In the genomic region with DNA sequence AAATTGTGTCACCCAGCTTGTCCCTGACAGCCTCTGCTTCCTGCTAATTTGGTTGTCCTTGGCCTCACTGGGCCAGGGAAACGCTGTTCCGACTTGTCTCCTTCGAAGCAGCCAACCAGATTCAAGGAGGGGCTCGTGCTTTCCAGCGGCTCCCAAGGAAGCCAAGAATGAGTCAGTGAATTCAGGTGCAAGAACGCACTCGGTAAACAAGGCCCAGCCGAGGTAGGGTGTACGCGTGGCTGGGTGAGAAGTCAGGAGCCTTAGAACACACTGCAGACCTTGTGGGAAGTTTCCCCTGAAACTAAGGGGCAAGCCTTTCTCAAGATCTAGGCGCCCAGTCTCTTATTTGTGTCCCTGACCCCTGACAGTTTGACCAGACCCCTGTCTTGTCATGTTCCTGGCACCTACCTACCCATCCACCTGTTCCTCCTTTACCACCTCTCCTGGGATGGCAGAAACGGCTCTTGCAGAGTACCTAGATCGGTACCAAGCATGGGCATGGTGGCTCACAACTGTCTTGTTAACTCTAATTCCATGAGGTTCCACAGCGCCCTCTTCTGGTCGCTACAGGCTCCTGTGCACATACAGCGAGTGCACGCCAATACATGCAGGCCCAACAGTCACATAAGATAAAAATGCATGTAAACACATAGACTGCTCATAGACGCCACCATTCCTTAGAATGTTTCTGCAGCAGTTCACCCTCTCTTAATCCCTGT, we compare ENCODE assay signal across 7 mouse cellular contexts. TPM values are rescaled to one million over a fixed set of nuclear protein-coding genes. Genes with fewer than 3 reads are reported as not detected.
A peak's percentile ranks its signal among the peaks of the same experiment; 100 is the strongest.
DNase-seq lines count a peak whose midpoint lies in the region; ATAC-seq and TF ChIP-seq lines count a peak whose summit lies in the region.

A gene (minus strand): TSS at position 10 of the 719 bp plus-strand sequence.

- H3K4me1 ChIP-seq in intestine, embryonic 14.5 days (replicated peaks; ENCODE audit: control insufficient read depth, insufficient read depth, low read length), result no peaks in the 10 kb centered on the region; the same call in 1 of the 2 replicates
- H3K4me1 ChIP-seq in midbrain, embryonic 10.5 days, result peaks cover 6% of the 10 kb centered on the region; the same call in 1 of the 2 replicates
- H3K4me1 ChIP-seq in spleen, adult 2 months (ENCODE audit: control insufficient read depth, insufficient read depth, insufficient read length), result no peaks in the 10 kb centered on the region

- peak; percentile 17; the same call in 1 of the 2 replicates for TF ChIP-seq CTCF in spleen, adult 2 months (IDR thresholded peaks at IDR 0.05; ENCODE audit: extremely low read depth, insufficient read depth, insufficient read length, insufficient replicate concordance)

- H3K9me3 ChIP-seq in intestine, embryonic 14.5 days (ENCODE audit: control insufficient read depth, low read length), result no peaks in the 10 kb centered on the region
- no peaks in the 10 kb centered on the region for H3K9me3 ChIP-seq in midbrain, embryonic 10.5 days (replicated peaks)

- peak; percentile 79 for ATAC-seq in intestine, embryonic 14.5 days (replicated peaks; ENCODE audit: low FRiP score, low TSS enrichment, low read depth)

- 25% methylated on average over 18 of the region's 18 CpGs for WGBS in intestine, embryonic 14.5 days
- WGBS in midbrain, embryonic 10.5 days, result 22% methylated on average over 18 of the region's 18 CpGs
- 52% methylated on average over 18 of the region's 18 CpGs for WGBS in spleen, adult 2 months

- H3K9ac ChIP-seq in intestine, embryonic 14.5 days (ENCODE audit: low read length), result no peak within 1 kb of the TSS

- TF ChIP-seq POLR2A in spleen, adult 2 months (IDR thresholded peaks at IDR 0.05; ENCODE audit: low read depth, low read length), result no peak

- H3K36me3 ChIP-seq in intestine, embryonic 14.5 days (ENCODE audit: control insufficient read depth, insufficient read depth, low read length), result no peaks in the 10 kb centered on the region
- H3K36me3 ChIP-seq in midbrain, embryonic 10.5 days, result no peaks in the 10 kb centered on the region
- no peaks in the 10 kb centered on the region for H3K36me3 ChIP-seq in spleen, adult 2 months (ENCODE audit: control insufficient read depth, insufficient read depth, low read length)

- H3K27ac ChIP-seq in intestine, embryonic 14.5 days (ENCODE audit: low read depth), result peak within 1 kb of the TSS; percentile 48; the same call in 1 of the 2 replicates
- H3K27ac ChIP-seq in midbrain, embryonic 10.5 days (replicated peaks), result no peak within 1 kb of the TSS; the same call in 1 of the 2 replicates
- H3K27ac ChIP-seq in spleen, adult 2 months (ENCODE audit: insufficient read depth, low read length), result 0 out of 2 replicates have a peak within 1 kb of the TSS, but pooled peaks have one; percentile 26

- intact Hi-C loops in left cerebral cortex, postnatal 4 days (cut with DNase I), result no loop called here

- no peak within 1 kb of the TSS for H3K4me3 ChIP-seq in intestine, embryonic 14.5 days (ENCODE audit: low read depth, low read length)
- peak within 1 kb of the TSS; percentile 21; the same call in 1 of the 2 replicates for H3K4me3 ChIP-seq in midbrain, embryonic 10.5 days
- H3K4me3 ChIP-seq in spleen, adult 2 months (ENCODE audit: extremely low read depth, insufficient read depth, insufficient read length), result no peak within 1 kb of the TSS

- H3K4me2 ChIP-seq in intestine, embryonic 14.5 days (ENCODE audit: low read length), result peak within 1 kb of the TSS; percentile 9

- no peaks in the 10 kb centered on the region for H3K27me3 ChIP-seq in intestine, embryonic 14.5 days (replicated peaks; ENCODE audit: control insufficient read depth, insufficient read depth, low read length)
- no peaks in the 10 kb centered on the region for H3K27me3 ChIP-seq in midbrain, embryonic 10.5 days (ENCODE audit: low read depth, poor library complexity, severe bottlenecking)
- no peaks in the 10 kb centered on the region for H3K27me3 ChIP-seq in spleen, adult 2 months (ENCODE audit: control insufficient read depth, insufficient read depth, low read length)

- peak; percentile 82 for DNase-seq in adrenal gland, adult 2 months
- peak; percentile 91 for DNase-seq in embryo, embryonic 10 days (ENCODE audit: low spot score)
- peak; percentile 55 for DNase-seq in gastrocnemius, postnatal 25 days
- peak; percentile 80 for DNase-seq in intestine, embryonic 14.5 days (ENCODE audit: low spot score)
- DNase-seq in left cerebral cortex, postnatal 4 days, result peak; percentile 90
- DNase-seq in midbrain, embryonic 10.5 days (ENCODE audit: low spot score), result peak; percentile 79
- peak in 1 of 2 experiments; percentile 19 for DNase-seq in spleen, adult 2 months (ENCODE audit: low read depth in 1 of 2, low spot score in 2 of 2)

RNA-seq across cellular contexts. Expression of the gene that starts here (rescaled TPM):
- 10 to 100 TPM; 56.8 to 71.2 TPM for total RNA-seq in adrenal gland, adult 2 months (2021)
- polyA plus RNA-seq in adrenal gland, adult 2 months (2012; rRNA removed), result 20.7 and 21.9 TPM in 2 replicates
- 10 to 100 TPM; 28.0 to 38.2 TPM for total RNA-seq in gastrocnemius, postnatal 25 days (2021)
- 72.3 and 75.3 TPM in 2 replicates for polyA plus RNA-seq in intestine, embryonic 14.5 days (2014; fragmentation: Nextera tagmentation; extraction: Ambion mirVana)
- total RNA-seq in left cerebral cortex, postnatal 4 days (2021), result 10 to 100 TPM; 48.1 to 52.0 TPM
- 79.2 and 81.1 TPM in 2 replicates for polyA plus RNA-seq in midbrain, embryonic 10.5 days (2016; fragmentation: Nextera tagmentation; extraction: Ambion mirVana)
- 7.5 and 8.3 TPM in 2 replicates for polyA plus RNA-seq in spleen, adult 2 months (2012; rRNA removed)
